Mouse (Mus musculus): ENCODE measurements around the gene Myzap.

- TF ChIP-seq POLR2A (IDR thresholded peaks at IDR 0.05; ENCODE audit: low read depth, low read length) (no peak), CTCF (conservative IDR thresholded peaks at IDR 0.05; ENCODE audit: insufficient read depth, insufficient read length, low read depth, low read length) (no peak)
Observed at GRCm38 (mm10) chr9:71535730-71536129, 56.4 kb downstream of the Myzap start.
